Mouse (Mus musculus): ENCODE measurements around the gene Prox1. TPM values are rescaled to one million over a fixed set of nuclear protein-coding genes. Genes with fewer than 3 reads are reported as not detected.

The Prox1 gene
- 16.0 and 17.5 TPM in 2 replicates for polyA plus RNA-seq (2015; fragmentation: Nextera tagmentation; extraction: Ambion mirVana)

GRCm38 (mm10) chr1:190169911-190170818, at the start of gene Prox1:
TSS of gene Prox1 (minus strand) at chr1:190170714.
- no peaks in the 10 kb centered on the region for H3K9me3 ChIP-seq
- H3K27ac ChIP-seq (replicated peaks), result peak within 1 kb of the TSS; percentile 96
- H3K4me1 ChIP-seq, result peaks cover 66% of the 10 kb centered on the region
- ATAC-seq (ENCODE audit: extremely low read depth, insufficient number of reproducible peaks, low FRiP score, low TSS enrichment), result peak; percentile 64
- under 1% methylated on average over 58 of the region's 62 CpGs for WGBS
- H3K4me2 ChIP-seq, result peak within 1 kb of the TSS; percentile 78
- H3K27me3 ChIP-seq (replicated peaks), result peaks cover 32% of the 10 kb centered on the region
- H3K4me3 ChIP-seq, result peak within 1 kb of the TSS; percentile 74
- H3K9ac ChIP-seq, result peak within 1 kb of the TSS; percentile 89
- no peaks in the 10 kb centered on the region for H3K36me3 ChIP-seq

- no peak overlapping the region for H3K9ac ChIP-seq
- peaks cover 8% of the 10 kb centered on the region; the same call in 1 of the 2 replicates for H3K4me1 ChIP-seq
- H3K36me3 ChIP-seq, result 0 out of 2 replicates have a peak, but pooled peaks cover 2% of the 10 kb centered on the region
- peaks cover 3% of the 10 kb centered on the region; the same call in 1 of the 2 replicates for H3K9me3 ChIP-seq
- no peak overlapping the region for H3K27ac ChIP-seq (replicated peaks)
- no peaks in the 10 kb centered on the region for H3K27me3 ChIP-seq (replicated peaks)
- 84% methylated on average over 15 of the region's 15 CpGs for WGBS
- H3K4me3 ChIP-seq, result no peak overlapping the region
- no peak for ATAC-seq (ENCODE audit: extremely low read depth, insufficient number of reproducible peaks, low FRiP score, low TSS enrichment)
- H3K4me2 ChIP-seq, result no peak overlapping the region
Measured at GRCm38 (mm10) chr1:190216621-190217020, 46.1 kb upstream of the Prox1 start.

- Histone ChIP-seq H3K36me3 (0 out of 2 replicates have a peak, but pooled peaks cover 2% of the 10 kb centered on the region), H3K4me1 (no peaks in the 10 kb centered on the region), H3K9ac (no peak overlapping the region), H3K4me3 (no peak overlapping the region), H3K9me3 (peaks cover 3% of the 10 kb centered on the region; the same call in 1 of the 2 replicates), H3K4me2 (no peak overlapping the region), H3K27ac (replicated peaks) (no peak overlapping the region), H3K27me3 (replicated peaks) (no peaks in the 10 kb centered on the region)
- whole genome bisulfite sequencing, result 61% methylated on average over 7 of the region's 7 CpGs
- ATAC-seq (ENCODE audit: extremely low read depth, insufficient number of reproducible peaks, low FRiP score, low TSS enrichment), result no peak
Measured at GRCm38 (mm10) chr1:190214626-190215025, 44.1 kb upstream of the Prox1 start.

GRCm38 (mm10) chr1:190213175-190213574, 42.7 kb upstream of the Prox1 start:
- Histone ChIP-seq H3K27me3 (replicated peaks) (no peaks in the 10 kb centered on the region), H3K9ac (no peak overlapping the region), H3K9me3 (peaks cover 3% of the 10 kb centered on the region; the same call in 1 of the 2 replicates), H3K4me3 (no peak overlapping the region), H3K4me1 (peaks cover 7% of the 10 kb centered on the region), H3K36me3 (0 out of 2 replicates have a peak, but pooled peaks cover 2% of the 10 kb centered on the region), H3K27ac (replicated peaks) (no peak overlapping the region), H3K4me2 (no peak overlapping the region)
- 84% methylated on average over 6 of the region's 6 CpGs for WGBS
- ATAC-seq (ENCODE audit: extremely low read depth, insufficient number of reproducible peaks, low FRiP score, low TSS enrichment), result no peak

GRCm38 (mm10) chr1:190207246-190207645, 36.7 kb upstream of the Prox1 start:
- H3K4me1 ChIP-seq, result peaks cover 23% of the 10 kb centered on the region
- no peaks in the 10 kb centered on the region for H3K9me3 ChIP-seq
- no peaks in the 10 kb centered on the region for H3K27me3 ChIP-seq (replicated peaks)
- ATAC-seq (ENCODE audit: extremely low read depth, insufficient number of reproducible peaks, low FRiP score, low TSS enrichment), result no peak
- no peak overlapping the region for H3K4me2 ChIP-seq
- no peaks in the 10 kb centered on the region for H3K36me3 ChIP-seq
- H3K4me3 ChIP-seq, result no peak overlapping the region
- H3K9ac ChIP-seq, result no peak overlapping the region
- H3K27ac ChIP-seq (replicated peaks), result no peak overlapping the region
- WGBS, result 81% methylated on average over 8 of the region's 8 CpGs

GRCm38 (mm10) chr1:190205691-190206090, 35.2 kb upstream of the Prox1 start:
- ATAC-seq (ENCODE audit: extremely low read depth, insufficient number of reproducible peaks, low FRiP score, low TSS enrichment), result no peak
- H3K36me3 ChIP-seq, result no peaks in the 10 kb centered on the region
- H3K9me3 ChIP-seq, result no peaks in the 10 kb centered on the region
- H3K27me3 ChIP-seq (replicated peaks), result no peaks in the 10 kb centered on the region
- H3K9ac ChIP-seq, result no peak overlapping the region
- no peak overlapping the region for H3K4me3 ChIP-seq
- H3K4me1 ChIP-seq, result peaks cover 37% of the 10 kb centered on the region
- WGBS, result 71% methylated on average over 2 of the region's 2 CpGs
- H3K27ac ChIP-seq (replicated peaks), result no peak overlapping the region
- H3K4me2 ChIP-seq, result no peak overlapping the region

- H3K9ac ChIP-seq, result no peak overlapping the region
- H3K27ac ChIP-seq (replicated peaks), result no peak overlapping the region
- WGBS, result 65% methylated on average over 10 of the region's 10 CpGs
- H3K27me3 ChIP-seq (replicated peaks), result no peaks in the 10 kb centered on the region
- no peaks in the 10 kb centered on the region for H3K9me3 ChIP-seq
- ATAC-seq (ENCODE audit: extremely low read depth, insufficient number of reproducible peaks, low FRiP score, low TSS enrichment), result no peak
- H3K36me3 ChIP-seq, result no peaks in the 10 kb centered on the region
- H3K4me3 ChIP-seq, result no peak overlapping the region
- no peak overlapping the region for H3K4me2 ChIP-seq
- H3K4me1 ChIP-seq, result peaks cover 42% of the 10 kb centered on the region
Measured at GRCm38 (mm10) chr1:190204378-190205070, 34.0 kb upstream of the Prox1 start.

GRCm38 (mm10) chr1:190201696-190202095, 31.2 kb upstream of the Prox1 start:
- no peak overlapping the region for H3K9ac ChIP-seq
- ATAC-seq (ENCODE audit: extremely low read depth, insufficient number of reproducible peaks, low FRiP score, low TSS enrichment), result no peak
- H3K27me3 ChIP-seq (replicated peaks), result no peaks in the 10 kb centered on the region
- 25% methylated on average over 6 of the region's 6 CpGs for WGBS
- H3K9me3 ChIP-seq, result peaks cover under 1% of the 10 kb centered on the region; the same call in 1 of the 2 replicates
- H3K4me2 ChIP-seq, result no peak overlapping the region
- H3K4me3 ChIP-seq, result no peak overlapping the region
- no peaks in the 10 kb centered on the region for H3K36me3 ChIP-seq
- H3K4me1 ChIP-seq, result peaks cover 21% of the 10 kb centered on the region
- H3K27ac ChIP-seq (replicated peaks), result peak overlapping the region; percentile 1; the same call in 1 of the 2 replicates

GRCm38 (mm10) chr1:190200996-190201395, 30.5 kb upstream of the Prox1 start:
- no peak for ATAC-seq (ENCODE audit: extremely low read depth, insufficient number of reproducible peaks, low FRiP score, low TSS enrichment)
- Histone ChIP-seq H3K4me2 (no peak overlapping the region), H3K27ac (replicated peaks) (no peak overlapping the region; the same call in 1 of the 2 replicates), H3K9me3 (peaks cover 3% of the 10 kb centered on the region; the same call in 1 of the 2 replicates), H3K9ac (no peak overlapping the region), H3K27me3 (replicated peaks) (no peaks in the 10 kb centered on the region), H3K4me1 (peaks cover 20% of the 10 kb centered on the region), H3K4me3 (no peak overlapping the region), H3K36me3 (no peaks in the 10 kb centered on the region)
- 87% methylated on average over 4 of the region's 4 CpGs for WGBS

GRCm38 (mm10) chr1:190198247-190198646, 27.7 kb upstream of the Prox1 start:
- Histone ChIP-seq H3K4me2 (no peak overlapping the region), H3K4me1 (peaks cover 20% of the 10 kb centered on the region), H3K9me3 (peaks cover 3% of the 10 kb centered on the region; the same call in 1 of the 2 replicates), H3K27me3 (replicated peaks) (no peaks in the 10 kb centered on the region), H3K4me3 (no peak overlapping the region), H3K27ac (replicated peaks) (no peak overlapping the region), H3K36me3 (no peaks in the 10 kb centered on the region), H3K9ac (no peak overlapping the region)
- WGBS, result 76% methylated on average over 2 of the region's 2 CpGs
- no peak for ATAC-seq (ENCODE audit: extremely low read depth, insufficient number of reproducible peaks, low FRiP score, low TSS enrichment)

GRCm38 (mm10) chr1:190192011-190192410, 21.5 kb upstream of the Prox1 start:
- 84% methylated on average over 13 of the region's 13 CpGs for WGBS

More at GRCm38 (mm10) chr1:190192011-190192410, 21.5 kb upstream of the Prox1 start:
- H3K9ac ChIP-seq, result no peak overlapping the region
- no peaks in the 10 kb centered on the region for H3K27me3 ChIP-seq (replicated peaks)
- no peak overlapping the region for H3K4me3 ChIP-seq
- H3K4me2 ChIP-seq, result no peak overlapping the region
- H3K9me3 ChIP-seq, result peaks cover 3% of the 10 kb centered on the region; the same call in 1 of the 2 replicates
- H3K4me1 ChIP-seq, result peaks cover 43% of the 10 kb centered on the region
- no peak overlapping the region for H3K27ac ChIP-seq (replicated peaks)
- H3K36me3 ChIP-seq, result no peaks in the 10 kb centered on the region
- ATAC-seq (ENCODE audit: extremely low read depth, insufficient number of reproducible peaks, low FRiP score, low TSS enrichment), result no peak

Data from heart, embryonic 13.5 days (tissue).